13 mouse cellular contexts compared by ENCODE assay signal in the genomic region with DNA sequence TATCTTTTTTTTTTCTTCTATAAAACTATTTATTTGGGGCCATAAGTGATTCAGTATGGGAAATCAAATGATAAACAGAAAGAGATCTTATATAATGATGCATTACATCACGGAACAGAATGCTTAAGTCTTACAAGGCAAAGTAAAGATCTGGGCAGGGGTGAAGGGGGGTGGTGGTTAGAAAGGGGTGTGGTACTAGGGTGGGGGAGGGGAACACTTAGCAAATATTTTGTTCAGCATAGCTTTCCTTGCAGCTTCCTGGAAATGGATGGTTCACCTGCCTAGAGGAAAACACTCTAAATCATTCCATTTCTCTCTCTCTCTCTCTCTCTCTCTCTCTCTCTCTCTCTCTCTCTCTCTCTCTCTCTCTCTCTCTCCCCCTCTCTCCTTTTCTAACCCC. TPM values are rescaled to one million over a fixed set of nuclear protein-coding genes. Genes with fewer than 3 reads are reported as not detected.
DNase-seq lines count a peak whose midpoint lies in the region; ATAC-seq lines count a peak whose summit lies in the region.
"Had no signal": no experiment of that assay in that cellular context is flagged by ENCODE, and none has a peak within 500 bp of the region (broad histone marks: within the 10 kb centered on the region; RNA-seq: fewer than 3 reads in every experiment).

No protein-coding gene starts in this region.

- no peaks in the 10 kb centered on the region for H3K36me3 ChIP-seq in forebrain, embryonic 13.5 days (ENCODE audit: poor library complexity, severe bottlenecking)
- no peaks in the 10 kb centered on the region for H3K36me3 ChIP-seq in stomach, embryonic 16.5 days (ENCODE audit: control insufficient read depth, insufficient read depth, low read length)
- H3K36me3 ChIP-seq: G1E; heart, embryonic 15.5 days had no signal

- DNase-seq in lung, postnatal 36 days, result peak; percentile 6
- DNase-seq in lung, postnatal 25 days (ENCODE audit: low spot score), result no peak
- peak; percentile 26 for DNase-seq in mesoderm, embryonic 11.5 days (ENCODE audit: low read depth, low spot score)
- no peak for DNase-seq in gastrocnemius, postnatal 4 days (ENCODE audit: low spot score in 2 of 2)
- no peak for DNase-seq in left cerebral cortex, adult 18-20 months (ENCODE audit: low spot score in 2 of 2)
- no peak for DNase-seq in gastrocnemius, adult 18-20 months (ENCODE audit: low spot score)

- peak overlapping the region; percentile 49 for H3K4me2 ChIP-seq in forebrain, embryonic 13.5 days
- peak overlapping the region; percentile 21; the same call in 1 of the 2 replicates for H3K4me2 ChIP-seq in stomach, embryonic 16.5 days (ENCODE audit: low read depth, low read length)

- peaks cover 62% of the 10 kb centered on the region for H3K4me1 ChIP-seq in forebrain, embryonic 13.5 days
- H3K4me1 ChIP-seq in stomach, embryonic 16.5 days (ENCODE audit: control insufficient read depth, insufficient read depth, low read length), result peaks cover 4% of the 10 kb centered on the region

- ATAC-seq in forebrain, embryonic 13.5 days, result no peak
- ATAC-seq in stomach, embryonic 16.5 days (ENCODE audit: insufficient read depth, low FRiP score), result no peak

- peak overlapping the region; percentile 23 for H3K4me3 ChIP-seq in forebrain, embryonic 13.5 days
- no peak overlapping the region for H3K4me3 ChIP-seq in stomach, embryonic 16.5 days (replicated peaks; ENCODE audit: low read length)

- peak overlapping the region; percentile 55 for H3K9ac ChIP-seq in forebrain, embryonic 13.5 days
- no peak overlapping the region for H3K9ac ChIP-seq in stomach, embryonic 16.5 days (ENCODE audit: low read length)

- H3K9me3 ChIP-seq in forebrain, embryonic 13.5 days (replicated peaks), result no peaks in the 10 kb centered on the region
- no peaks in the 10 kb centered on the region for H3K9me3 ChIP-seq in stomach, embryonic 16.5 days (replicated peaks; ENCODE audit: control insufficient read depth, low read length)
- H3K9me3 ChIP-seq: heart, embryonic 15.5 days had no signal

- no peaks in the 10 kb centered on the region for H3K27me3 ChIP-seq in forebrain, embryonic 13.5 days
- H3K27me3 ChIP-seq in stomach, embryonic 16.5 days (ENCODE audit: control insufficient read depth, insufficient read depth, low read length), result no peaks in the 10 kb centered on the region
- H3K27me3 ChIP-seq: heart, embryonic 15.5 days had no signal

- WGBS in forebrain, embryonic 13.5 days, result 18% methylated on average over 1 of the region's 1 CpGs
- 51% methylated on average over 1 of the region's 1 CpGs for WGBS in stomach, embryonic 16.5 days

- H3K27ac ChIP-seq in forebrain, embryonic 13.5 days, result peak overlapping the region; percentile 78
- H3K27ac ChIP-seq in stomach, embryonic 16.5 days (ENCODE audit: low read length), result no peak overlapping the region

RNA-seq across cellular contexts. Expression of gene Gm11146, which starts 43.1 kb away (rescaled TPM):
- not detected in 2 replicates for polyA plus RNA-seq in forebrain, embryonic 13.5 days (2015; fragmentation: Nextera tagmentation; extraction: Ambion mirVana)
- polyA plus RNA-seq in stomach, embryonic 16.5 days (2015; fragmentation: Nextera tagmentation; extraction: Ambion mirVana), result not detected in 2 replicates
- total RNA-seq in gastrocnemius, postnatal 4 days (2021), result not detected
- not detected for total RNA-seq in left cerebral cortex, adult 18-20 months (2021)
- total RNA-seq in gastrocnemius, adult 18-20 months (2021), result not detected
- total RNA-seq: G1E; left cerebral cortex, postnatal 14 days had no signal
- polyA plus RNA-seq: erythroblast, embryonic 14.5 days; G1E; heart, embryonic 15.5 days; kidney, embryonic 14.5 days had no signal

Comparison
In these comparisons a context has a peak if more than half of its experiments do, and no peak if none do; other contexts are left out.
1. DNase-seq: peak in lung, postnatal 36 days (single experiment) and mesoderm, embryonic 11.5 days (single experiment); none in lung, postnatal 25 days (single experiment), gastrocnemius, postnatal 4 days (0 of 2), left cerebral cortex, adult 18-20 months (0 of 2) and gastrocnemius, adult 18-20 months (single experiment).